ENCODE assay signal across 14 mouse cellular contexts in genomic region chr10:99061418-99061817, GRCm38 (mm10).
"Had no signal": no experiment of that assay in that cellular context is flagged by ENCODE, and none has a peak within 500 bp of the region (broad histone marks: within the 10 kb centered on the region; RNA-seq: fewer than 3 reads in every experiment).

No protein-coding gene starts in this region.

- H3K4me3 ChIP-seq: layer of hippocampus, adult 2 months; limb, embryonic 12.5 days; liver, embryonic 13.5 days; lung, embryonic 15.5 days; neural tube, embryonic 12.5 days; stomach, embryonic 15.5 days had no signal

- H3K27ac ChIP-seq: kidney, postnatal 0 days; layer of hippocampus, adult 2 months; limb, embryonic 12.5 days; liver, embryonic 13.5 days; lung, embryonic 15.5 days; neural tube, embryonic 12.5 days; stomach, embryonic 15.5 days had no signal

- H3K4me1 ChIP-seq: limb, embryonic 12.5 days; liver, embryonic 13.5 days; lung, embryonic 15.5 days; neural tube, embryonic 12.5 days; stomach, embryonic 15.5 days had no signal

- H3K4me2 ChIP-seq: limb, embryonic 12.5 days; liver, embryonic 13.5 days; lung, embryonic 15.5 days; neural tube, embryonic 12.5 days; stomach, embryonic 15.5 days had no signal

- H3K9ac ChIP-seq: limb, embryonic 12.5 days; liver, embryonic 13.5 days; liver, postnatal 0 days; lung, embryonic 15.5 days; neural tube, embryonic 12.5 days; stomach, embryonic 15.5 days had no signal

- H3K9me3 ChIP-seq: limb, embryonic 12.5 days; liver, embryonic 13.5 days; lung, embryonic 15.5 days; neural tube, embryonic 12.5 days; stomach, embryonic 15.5 days had no signal

- ATAC-seq: liver, postnatal 0 days had no signal

- H3K27me3 ChIP-seq: limb, embryonic 12.5 days; liver, embryonic 13.5 days; lung, embryonic 15.5 days; neural tube, embryonic 12.5 days; stomach, embryonic 15.5 days had no signal

- H3K36me3 ChIP-seq: limb, embryonic 12.5 days; liver, embryonic 13.5 days; lung, embryonic 15.5 days; neural tube, embryonic 12.5 days; stomach, embryonic 15.5 days had no signal

- DNase-seq: kidney, adult 9 months; kidney, postnatal 36 days; liver; liver, embryonic 13.5 days; liver, postnatal 0 days; midbrain, embryonic 14.5 days; thymus, adult 2 months; thymus, postnatal 25 days had no signal
